Mouse (Mus musculus): ENCODE data around the gene Zkscan1. TPM values are rescaled to one million over a fixed set of nuclear protein-coding genes. Genes with fewer than 3 reads are reported as not detected.

The Zkscan1 gene
- polyA plus RNA-seq, 1 experiment from 2014 or later: 18.1 TPM

DNA sequence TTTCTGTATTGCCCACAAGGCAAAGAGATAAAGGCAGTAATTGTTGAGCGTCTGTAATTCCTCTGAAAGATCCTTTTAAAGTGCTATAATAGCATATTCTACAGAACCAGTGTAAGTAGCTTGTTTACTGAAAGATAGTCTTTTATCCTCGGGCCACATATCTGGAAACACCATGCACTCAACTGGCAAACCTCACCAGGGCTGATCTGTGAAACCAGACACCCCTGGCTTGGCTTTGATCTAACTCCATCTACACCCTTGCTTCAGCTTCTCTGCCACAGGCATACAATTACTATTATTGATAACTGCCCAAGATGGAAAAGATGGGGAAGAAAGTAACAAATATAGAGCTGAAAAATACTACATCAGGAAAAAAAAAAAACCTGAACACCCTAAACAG lies 377 bp upstream of the Zkscan1 start:
- Histone ChIP-seq H3K4me3 (ENCODE audit: low read length) (peak overlapping the region; percentile 99), H3K9ac (ENCODE audit: low read length) (peak overlapping the region; percentile 100), H3K9me3 (ENCODE audit: control insufficient read depth, low read length) (no peaks in the 10 kb centered on the region), H3K4me1 (replicated peaks; ENCODE audit: control insufficient read depth, insufficient read depth, low read length) (peaks cover 5% of the 10 kb centered on the region), H3K4me2 (ENCODE audit: low read depth, low read length) (peak overlapping the region; percentile 88), H3K27ac (ENCODE audit: low read length) (no peak overlapping the region), H3K27me3 (ENCODE audit: control insufficient read depth, insufficient read depth, low read depth, low read length) (no peaks in the 10 kb centered on the region), H3K36me3 (ENCODE audit: control insufficient read depth, insufficient read depth, low read length) (peaks cover 5% of the 10 kb centered on the region; the same call in 1 of the 2 replicates)
- no peak for ATAC-seq (ENCODE audit: low read depth)
- WGBS: 40% methylated on average over 2 of the region's 2 CpGs

DNA sequence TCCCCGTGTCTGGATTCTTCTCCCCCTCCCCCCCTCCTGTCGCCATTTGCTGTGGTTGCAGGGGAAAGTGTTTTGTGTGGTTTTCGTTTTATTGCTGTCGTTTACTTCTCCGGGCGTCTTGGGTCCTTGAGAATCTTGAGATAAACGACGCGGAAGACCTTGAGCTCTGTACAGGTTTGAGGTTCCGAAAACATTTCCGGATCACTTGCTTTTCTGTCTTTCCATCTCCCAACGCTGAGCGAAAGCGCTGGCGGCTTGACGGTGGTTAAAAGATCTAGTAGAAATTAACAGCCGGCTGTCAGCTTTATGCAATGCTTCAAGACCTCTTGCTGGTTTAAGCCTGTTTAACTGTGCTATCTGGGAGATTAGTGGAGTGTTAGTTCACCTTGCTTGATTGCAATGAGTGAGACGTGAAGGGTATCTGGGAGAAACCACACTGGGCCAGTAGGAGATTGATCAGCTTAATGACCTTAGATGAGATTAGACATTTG lies 582 bp downstream of the Zkscan1 start:
- Histone ChIP-seq H3K4me3 (ENCODE audit: low read length) (peak overlapping the region; percentile 99), H3K36me3 (ENCODE audit: control insufficient read depth, insufficient read depth, low read length) (peaks cover 5% of the 10 kb centered on the region; the same call in 1 of the 2 replicates), H3K27me3 (ENCODE audit: control insufficient read depth, insufficient read depth, low read depth, low read length) (no peaks in the 10 kb centered on the region), H3K4me1 (replicated peaks; ENCODE audit: control insufficient read depth, insufficient read depth, low read length) (peaks cover 5% of the 10 kb centered on the region), H3K9me3 (ENCODE audit: control insufficient read depth, low read length) (no peaks in the 10 kb centered on the region), H3K9ac (ENCODE audit: low read length) (peak overlapping the region; percentile 100), H3K27ac (ENCODE audit: low read length) (peak overlapping the region; percentile 76), H3K4me2 (ENCODE audit: low read depth, low read length) (peak overlapping the region; percentile 88)
- no peak; the same call in 1 of the 2 replicates for ATAC-seq (ENCODE audit: low read depth)
- WGBS: under 1% methylated on average over 18 of the region's 18 CpGs

- Histone ChIP-seq H3K9me3 (ENCODE audit: control insufficient read depth, low read length) (no peaks in the 10 kb centered on the region), H3K27ac (ENCODE audit: low read length) (no peak overlapping the region), H3K4me2 (ENCODE audit: low read depth, low read length) (no peak overlapping the region), H3K9ac (ENCODE audit: low read length) (no peak overlapping the region), H3K4me3 (ENCODE audit: low read length) (no peak overlapping the region), H3K4me1 (replicated peaks; ENCODE audit: control insufficient read depth, insufficient read depth, low read length) (peaks cover 5% of the 10 kb centered on the region), H3K27me3 (ENCODE audit: control insufficient read depth, insufficient read depth, low read depth, low read length) (no peaks in the 10 kb centered on the region), H3K36me3 (ENCODE audit: control insufficient read depth, insufficient read depth, low read length) (peaks cover 5% of the 10 kb centered on the region; the same call in 1 of the 2 replicates)
- ATAC-seq (ENCODE audit: low read depth): no peak
- 76% methylated on average over 3 of the region's 3 CpGs for WGBS
These were observed 2.0 kb downstream of the Zkscan1 start for GRCm38 (mm10) chr5:138086842-138087241.

DNA sequence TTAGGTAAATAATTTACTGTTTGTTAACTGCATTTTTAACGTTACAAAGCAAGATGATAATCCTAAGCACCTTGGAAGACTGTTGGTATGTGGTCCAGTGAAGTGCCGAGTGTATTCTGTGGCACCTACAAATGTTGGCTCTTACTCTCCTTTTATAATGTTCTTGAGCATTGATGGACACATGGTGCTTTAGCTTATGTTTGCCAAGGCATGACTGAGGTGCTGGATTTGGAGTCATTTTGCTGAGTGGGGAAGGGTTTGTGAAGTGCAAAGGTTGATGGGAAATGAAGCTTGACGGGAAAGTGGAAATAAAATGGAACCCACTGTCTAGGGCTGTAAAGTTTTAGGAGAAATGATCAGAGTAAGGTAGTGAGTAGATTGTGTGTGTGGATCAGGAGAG lies 3.5 kb downstream of the Zkscan1 start:
- H3K27ac ChIP-seq (ENCODE audit: low read length): no peak overlapping the region

GRCm38 (mm10) chr5:138089108-138089551 lies 4.2 kb downstream of the Zkscan1 start:
- Histone ChIP-seq H3K36me3 (ENCODE audit: control insufficient read depth, insufficient read depth, low read length) (peaks cover 15% of the 10 kb centered on the region), H3K4me3 (ENCODE audit: low read length) (no peak overlapping the region), H3K4me1 (replicated peaks; ENCODE audit: control insufficient read depth, insufficient read depth, low read length) (peaks cover 5% of the 10 kb centered on the region), H3K27me3 (ENCODE audit: control insufficient read depth, insufficient read depth, low read depth, low read length) (no peaks in the 10 kb centered on the region), H3K4me2 (ENCODE audit: low read depth, low read length) (no peak overlapping the region), H3K27ac (ENCODE audit: low read length) (no peak overlapping the region), H3K9me3 (ENCODE audit: control insufficient read depth, low read length) (no peaks in the 10 kb centered on the region), H3K9ac (ENCODE audit: low read length) (no peak overlapping the region)
- WGBS: 70% methylated on average over 6 of the region's 6 CpGs
- ATAC-seq (ENCODE audit: low read depth): no peak

More for the DNA sequence above, 3.5 kb downstream of the Zkscan1 start:
- H3K4me3 ChIP-seq (ENCODE audit: low read length): no peak overlapping the region
- H3K4me2 ChIP-seq (ENCODE audit: low read depth, low read length): no peak overlapping the region
- no peaks in the 10 kb centered on the region for H3K27me3 ChIP-seq (ENCODE audit: control insufficient read depth, insufficient read depth, low read depth, low read length)
- ATAC-seq (ENCODE audit: low read depth): no peak
- H3K9me3 ChIP-seq (ENCODE audit: control insufficient read depth, low read length): no peaks in the 10 kb centered on the region
- no peak overlapping the region for H3K9ac ChIP-seq (ENCODE audit: low read length)
- WGBS: 67% methylated on average over 3 of the region's 3 CpGs
- peaks cover 9% of the 10 kb centered on the region; the same call in 1 of the 2 replicates for H3K36me3 ChIP-seq (ENCODE audit: control insufficient read depth, insufficient read depth, low read length)
- H3K4me1 ChIP-seq (replicated peaks; ENCODE audit: control insufficient read depth, insufficient read depth, low read length): peaks cover 5% of the 10 kb centered on the region

GRCm38 (mm10) chr5:138090271-138090670 lies 5.4 kb downstream of the Zkscan1 start:
- Histone ChIP-seq H3K27ac (ENCODE audit: low read length) (no peak overlapping the region), H3K36me3 (ENCODE audit: control insufficient read depth, insufficient read depth, low read length) (peaks cover 19% of the 10 kb centered on the region), H3K4me2 (ENCODE audit: low read depth, low read length) (no peak overlapping the region), H3K4me1 (replicated peaks; ENCODE audit: control insufficient read depth, insufficient read depth, low read length) (peaks cover 5% of the 10 kb centered on the region), H3K4me3 (ENCODE audit: low read length) (no peak overlapping the region), H3K27me3 (ENCODE audit: control insufficient read depth, insufficient read depth, low read depth, low read length) (no peaks in the 10 kb centered on the region), H3K9ac (ENCODE audit: low read length) (no peak overlapping the region), H3K9me3 (ENCODE audit: control insufficient read depth, low read length) (no peaks in the 10 kb centered on the region)
- no peak for ATAC-seq (ENCODE audit: low read depth)
- WGBS: 72% methylated on average over 3 of the region's 3 CpGs

- 97% methylated on average over 5 of the region's 5 CpGs for WGBS
- Histone ChIP-seq H3K4me2 (ENCODE audit: low read depth, low read length) (no peak overlapping the region), H3K36me3 (ENCODE audit: control insufficient read depth, insufficient read depth, low read length) (peaks cover 19% of the 10 kb centered on the region), H3K9ac (ENCODE audit: low read length) (no peak overlapping the region), H3K9me3 (ENCODE audit: control insufficient read depth, low read length) (no peaks in the 10 kb centered on the region), H3K4me1 (replicated peaks; ENCODE audit: control insufficient read depth, insufficient read depth, low read length) (peaks cover 5% of the 10 kb centered on the region), H3K4me3 (ENCODE audit: low read length) (no peak overlapping the region), H3K27me3 (ENCODE audit: control insufficient read depth, insufficient read depth, low read depth, low read length) (no peaks in the 10 kb centered on the region), H3K27ac (ENCODE audit: low read length) (no peak overlapping the region)
- ATAC-seq (ENCODE audit: low read depth): no peak
These were observed 5.9 kb downstream of the Zkscan1 start for GRCm38 (mm10) chr5:138090737-138091136.

GRCm38 (mm10) chr5:138092771-138093170 lies 7.9 kb downstream of the Zkscan1 start:
- no peak for ATAC-seq (ENCODE audit: low read depth)
- no peak overlapping the region for H3K4me3 ChIP-seq (ENCODE audit: low read length)
- WGBS: 90% methylated on average over 4 of the region's 4 CpGs
- H3K36me3 ChIP-seq (ENCODE audit: control insufficient read depth, insufficient read depth, low read length): peaks cover 23% of the 10 kb centered on the region
- H3K27me3 ChIP-seq (ENCODE audit: control insufficient read depth, insufficient read depth, low read depth, low read length): no peaks in the 10 kb centered on the region
- no peak overlapping the region for H3K27ac ChIP-seq (ENCODE audit: low read length)
- no peaks in the 10 kb centered on the region for H3K9me3 ChIP-seq (ENCODE audit: control insufficient read depth, low read length)
- no peaks in the 10 kb centered on the region; the same call in none of the 2 replicates for H3K4me1 ChIP-seq (replicated peaks; ENCODE audit: control insufficient read depth, insufficient read depth, low read length)
- no peak overlapping the region for H3K4me2 ChIP-seq (ENCODE audit: low read depth, low read length)
- no peak overlapping the region for H3K9ac ChIP-seq (ENCODE audit: low read length)

GRCm38 (mm10) chr5:138094474-138094873 lies 9.6 kb downstream of the Zkscan1 start:
- H3K36me3 ChIP-seq (ENCODE audit: control insufficient read depth, insufficient read depth, low read length): peaks cover 36% of the 10 kb centered on the region
- no peak for ATAC-seq (ENCODE audit: low read depth)
- 94% methylated on average over 6 of the region's 6 CpGs for WGBS

More at GRCm38 (mm10) chr5:138094474-138094873, 9.6 kb downstream of the Zkscan1 start:
- no peaks in the 10 kb centered on the region for H3K9me3 ChIP-seq (ENCODE audit: control insufficient read depth, low read length)
- H3K27ac ChIP-seq (ENCODE audit: low read length): no peak overlapping the region
- no peak overlapping the region for H3K4me2 ChIP-seq (ENCODE audit: low read depth, low read length)
- H3K9ac ChIP-seq (ENCODE audit: low read length): no peak overlapping the region
- H3K27me3 ChIP-seq (ENCODE audit: control insufficient read depth, insufficient read depth, low read depth, low read length): no peaks in the 10 kb centered on the region
- no peak overlapping the region for H3K4me3 ChIP-seq (ENCODE audit: low read length)
- H3K4me1 ChIP-seq (replicated peaks; ENCODE audit: control insufficient read depth, insufficient read depth, low read length): no peaks in the 10 kb centered on the region
